Mouse (Mus musculus) thymus, adult 2 months (tissue): ENCODE measurements around the gene AL607142.1. TPM values are rescaled to one million over a fixed set of nuclear protein-coding genes. Genes with fewer than 3 reads are reported as not detected.
A peak's percentile ranks its signal among the peaks of the same experiment; 100 is the strongest.

Experiments
- DNase-seq: peaks from one replicate; pipeline ENCODE4 v3.0.0; 2021
- H3K27ac ChIP-seq: fragments of 200-500 bp; 2 replicates; pipeline ENCODE4 v1.5.1; 2012; ENCODE audit warnings: low read length, control low read depth; ENCODE audit not compliant: control insufficient read depth, insufficient read depth
- H3K27me3 ChIP-seq: fragments of 200-500 bp; 2 replicates; pipeline ENCODE4 v1.6.1; 2012; ENCODE audit warnings: mild to moderate bottlenecking, low read length, moderate library complexity, mixed read lengths; ENCODE audit not compliant: control insufficient read depth, insufficient read depth
- H3K36me3 ChIP-seq: fragments of 200-500 bp; 2 replicates; pipeline ENCODE4 v1.6.1; 2012; ENCODE audit warnings: mild to moderate bottlenecking, low read length, moderate library complexity; ENCODE audit not compliant: control insufficient read depth, insufficient read depth
- H3K4me1 ChIP-seq: fragments of 200-500 bp; replicated peaks from 2 replicates; pipeline ENCODE4 v1.6.1; 2012; ENCODE audit warnings: low read length; ENCODE audit not compliant: control insufficient read depth, insufficient read depth
- H3K4me3 ChIP-seq: fragments of 200-500 bp; 2 replicates; pipeline ENCODE4 v1.5.1; 2012; ENCODE audit warnings: mild to moderate bottlenecking, low read length, control low read depth, moderate library complexity; ENCODE audit not compliant: control insufficient read depth, insufficient read depth
- CTCF ChIP-seq: fragments of 200-500 bp; IDR thresholded peaks from 2 replicates; pipeline ENCODE4 v1.5.1; 2012; ENCODE audit warnings: mild to moderate bottlenecking, control low read depth, low read length, moderate library complexity, borderline replicate concordance; ENCODE audit not compliant: control insufficient read depth, poor library complexity, insufficient read depth; ENCODE audit errors: extremely low read depth
- POLR2A ChIP-seq: fragments of 200-500 bp; IDR thresholded peaks from 2 replicates; pipeline ENCODE4 v1.6.1; 2012; ENCODE audit warnings: mild to moderate bottlenecking, low read length, control low read depth, moderate library complexity; ENCODE audit not compliant: control insufficient read depth, poor library complexity, insufficient read depth; ENCODE audit errors: extremely low read depth
- WGBS: fragments of 180-500 bp; shearing (Covaris S2); methylation state at CpG from one replicate; pipeline ENCODE4 v1.1.7; 2018; 5-methylcytosine and 5-hydroxymethylcytosine counted together
- polyA plus RNA-seq: library from polyadenylated mRNA; depleted of rRNA; stranded (reverse); fragments of >200 nt; gene quantifications from 2 replicates; pipeline ENCODE4 v1.2.3, GENCODE M21; 2012

The AL607142.1 gene
- polyA plus RNA-seq, 1 experiment = not detected

DNA sequence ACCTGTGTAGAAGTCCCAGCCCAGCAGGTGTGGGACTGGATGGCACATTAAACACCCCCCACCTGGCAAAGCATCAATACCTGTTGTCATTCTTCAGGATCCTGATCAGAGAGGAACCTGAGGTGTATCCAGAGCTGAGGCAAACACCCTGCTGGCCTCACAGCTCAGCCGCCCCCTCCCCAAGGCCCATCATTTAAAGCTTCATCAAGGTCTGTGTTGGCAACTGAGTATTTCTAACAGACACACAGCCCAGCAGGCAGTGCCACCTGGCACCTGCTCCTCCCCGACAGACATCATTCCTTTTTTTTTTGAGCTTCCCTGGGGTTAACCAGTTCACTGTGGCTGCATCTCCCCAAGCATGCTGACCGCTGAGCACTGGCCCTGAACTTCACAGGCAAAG, 50.7 kb downstream of the AL607142.1 start:
- no peak for DNase-seq
- 92% methylated on average over 3 of the region's 3 CpGs for WGBS
- Histone ChIP-seq H3K27ac (no peak overlapping the region), H3K4me1 (no peaks in the 10 kb centered on the region), H3K27me3 (no peaks in the 10 kb centered on the region), H3K36me3 (no peaks in the 10 kb centered on the region), H3K4me3 (no peak overlapping the region)
- TF ChIP-seq CTCF (no peak), POLR2A (no peak)

DNA sequence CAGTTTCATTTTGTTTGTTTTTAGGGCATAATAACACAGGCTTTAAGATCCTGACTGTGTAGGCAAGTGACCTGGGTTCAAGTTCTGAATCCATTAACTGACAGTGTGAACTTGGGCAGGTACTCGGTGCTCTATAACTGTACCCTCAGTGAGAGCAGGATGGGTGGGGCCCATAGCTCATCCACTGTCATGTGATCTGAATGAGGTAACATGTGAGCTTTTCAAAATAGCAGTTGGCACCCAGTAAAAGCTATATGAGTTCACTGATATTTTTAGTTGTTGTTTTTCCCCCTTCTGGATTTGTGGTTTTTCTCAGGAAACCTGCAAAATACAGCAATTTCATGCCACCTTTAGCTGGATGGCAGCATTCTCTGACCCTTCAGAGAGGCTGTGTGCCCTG, 51.5 kb downstream of the AL607142.1 start:
- 13% methylated on average over 1 of the region's 1 CpGs for WGBS
- Histone ChIP-seq H3K27me3 (no peaks in the 10 kb centered on the region), H3K36me3 (no peaks in the 10 kb centered on the region), H3K27ac (no peak overlapping the region), H3K4me1 (no peaks in the 10 kb centered on the region), H3K4me3 (no peak overlapping the region)
- DNase-seq = no peak
- TF ChIP-seq CTCF (no peak), POLR2A (no peak)

DNA sequence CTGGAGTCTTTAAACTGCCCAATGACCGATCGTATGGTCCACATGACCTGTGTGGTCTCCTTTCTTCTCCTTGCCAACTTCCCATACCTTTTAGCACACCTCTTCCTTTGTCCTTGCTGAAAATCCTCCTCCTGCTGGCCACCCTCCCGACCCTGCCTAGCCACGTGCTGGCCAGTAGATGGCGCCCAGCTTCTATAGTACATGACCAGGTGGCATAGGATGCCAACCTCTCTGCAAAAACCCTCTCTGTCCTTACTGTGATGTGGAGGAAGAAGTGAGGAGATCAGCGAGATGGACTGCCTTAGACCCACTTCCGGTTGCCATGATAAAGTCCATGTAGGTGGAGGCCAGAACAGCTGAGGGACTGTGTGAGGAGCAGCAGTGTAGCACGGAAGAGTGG, 55.5 kb downstream of the AL607142.1 start:
- Histone ChIP-seq H3K27me3 (no peaks in the 10 kb centered on the region), H3K27ac (no peak overlapping the region), H3K36me3 (no peaks in the 10 kb centered on the region; the same call in 1 of the 2 replicates), H3K4me1 (no peaks in the 10 kb centered on the region), H3K4me3 (no peak overlapping the region)
- 33% methylated on average over 8 of the region's 8 CpGs for WGBS
- TF ChIP-seq CTCF (peak; percentile 85), POLR2A (no peak)
- DNase-seq = peak; percentile 56

DNA sequence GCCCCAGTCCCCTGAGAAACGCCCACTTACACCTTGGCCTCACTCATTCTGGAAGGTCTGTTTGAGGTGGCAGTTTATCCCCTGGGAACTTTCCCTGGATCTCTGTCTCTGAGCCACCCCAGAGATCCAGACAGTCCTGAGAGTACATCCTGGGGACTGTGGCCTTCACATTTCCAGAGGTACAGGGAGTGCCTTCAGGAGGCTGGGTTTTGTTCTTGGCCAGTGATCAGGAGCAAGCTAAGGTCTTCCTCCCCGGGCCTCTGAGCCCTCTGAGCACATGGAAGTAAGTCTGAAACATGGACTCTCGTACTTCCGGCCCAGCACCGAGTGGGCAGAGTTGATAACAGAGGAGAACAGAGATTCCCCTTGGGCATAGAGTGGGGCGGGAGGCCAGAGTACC, 59.9 kb downstream of the AL607142.1 start:
- no peaks in the 10 kb centered on the region for H3K4me1 ChIP-seq
- WGBS = 91% methylated on average over 6 of the region's 6 CpGs
- TF ChIP-seq CTCF (no peak), POLR2A (no peak)

DNA sequence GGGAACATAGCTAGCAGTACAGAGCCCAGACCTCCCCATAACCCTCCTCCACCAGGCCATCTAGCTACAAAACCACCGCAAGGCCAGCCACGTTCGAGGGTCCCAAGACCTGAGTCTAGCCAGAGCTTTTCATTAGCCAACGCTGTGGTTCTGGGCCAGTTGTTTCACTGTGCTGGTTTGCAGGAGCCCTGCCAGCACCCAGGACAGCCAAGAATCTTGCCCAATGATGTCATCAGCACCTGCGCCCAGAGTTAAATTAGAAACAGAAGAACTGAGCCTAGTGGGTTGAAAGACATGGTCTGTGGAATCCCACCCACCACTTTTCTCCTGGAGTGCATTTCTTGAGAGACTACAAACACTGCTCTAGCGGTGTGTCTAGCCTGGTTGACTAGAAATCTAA, 61.3 kb downstream of the AL607142.1 start:
- no peak overlapping the region for H3K4me3 ChIP-seq
- DNase-seq = no peak
- H3K27ac ChIP-seq = no peak overlapping the region
- no peaks in the 10 kb centered on the region; the same call in 1 of the 2 replicates for H3K36me3 ChIP-seq
- TF ChIP-seq POLR2A (no peak), CTCF (no peak)
- WGBS = 95% methylated on average over 6 of the region's 6 CpGs
- no peaks in the 10 kb centered on the region for H3K27me3 ChIP-seq
- H3K4me1 ChIP-seq = no peaks in the 10 kb centered on the region

More for the DNA sequence above, 59.9 kb downstream of the AL607142.1 start:
- H3K4me3 ChIP-seq = no peak overlapping the region
- no peak overlapping the region for H3K27ac ChIP-seq
- DNase-seq = no peak
- no peaks in the 10 kb centered on the region for H3K27me3 ChIP-seq
- no peaks in the 10 kb centered on the region; the same call in 1 of the 2 replicates for H3K36me3 ChIP-seq

DNA sequence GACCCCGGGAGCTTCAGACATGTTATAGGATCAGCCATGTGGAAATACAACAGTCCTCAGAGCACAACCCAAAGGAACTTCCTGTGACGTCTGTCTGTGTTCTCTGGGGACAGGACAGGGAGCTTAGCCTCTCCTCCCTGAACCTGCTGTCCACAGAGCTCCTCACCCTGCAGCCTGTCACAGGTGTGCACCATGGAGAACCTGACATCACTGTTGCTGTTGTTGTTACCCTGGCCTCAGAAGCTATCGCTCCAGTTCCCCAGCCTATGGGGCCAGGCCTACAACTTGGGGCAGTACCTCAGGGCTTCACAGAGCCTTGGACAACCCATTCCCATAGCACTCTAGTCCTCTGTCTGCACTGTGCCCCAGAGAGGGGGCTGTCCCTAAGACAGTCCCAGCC, 62.5 kb downstream of the AL607142.1 start:
- WGBS = 93% methylated on average over 3 of the region's 3 CpGs

DNA sequence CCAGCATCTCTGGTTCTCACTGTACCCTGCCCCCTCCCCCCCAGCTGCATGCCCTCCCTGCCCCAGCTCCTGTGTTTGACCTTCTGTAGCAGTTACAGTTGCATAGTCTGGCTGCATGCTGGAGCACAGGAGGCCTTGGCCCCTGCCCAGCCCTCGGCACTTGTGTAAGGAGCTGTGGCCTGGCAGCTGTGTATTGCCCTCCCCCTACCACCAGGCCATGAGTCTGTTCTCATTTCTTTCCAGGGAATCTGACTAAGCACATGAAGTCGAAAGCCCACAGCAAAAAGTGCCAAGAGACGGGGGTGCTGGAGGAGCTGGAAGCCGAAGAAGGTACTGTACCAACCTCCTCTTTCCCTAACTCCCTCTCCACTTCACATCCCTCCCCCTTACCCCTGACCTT, 63.2 kb downstream of the AL607142.1 start:
- no peak for DNase-seq
- WGBS = 93% methylated on average over 4 of the region's 4 CpGs
- H3K27me3 ChIP-seq = no peaks in the 10 kb centered on the region
- no peaks in the 10 kb centered on the region; the same call in 1 of the 2 replicates for H3K36me3 ChIP-seq
- no peak overlapping the region for H3K27ac ChIP-seq
- TF ChIP-seq CTCF = no peak
- no peak overlapping the region for H3K4me3 ChIP-seq
- H3K4me1 ChIP-seq = no peaks in the 10 kb centered on the region

More for the DNA sequence above, 62.5 kb downstream of the AL607142.1 start:
- no peaks in the 10 kb centered on the region for H3K4me1 ChIP-seq
- TF ChIP-seq CTCF (no peak), POLR2A (no peak)
- H3K36me3 ChIP-seq = no peaks in the 10 kb centered on the region; the same call in 1 of the 2 replicates
- no peaks in the 10 kb centered on the region for H3K27me3 ChIP-seq
- DNase-seq = no peak
- no peak overlapping the region for H3K4me3 ChIP-seq
- H3K27ac ChIP-seq = no peak overlapping the region
